Mouse (Mus musculus) ovary, postnatal 14 days (tissue): ENCODE measurements around the gene Cend1.

Experiments
- DNase-seq: peaks from one replicate; pipeline ENCODE4 v3.0.0; 2022; ENCODE audit warnings: low spot score

The Cend1 gene

DNA sequence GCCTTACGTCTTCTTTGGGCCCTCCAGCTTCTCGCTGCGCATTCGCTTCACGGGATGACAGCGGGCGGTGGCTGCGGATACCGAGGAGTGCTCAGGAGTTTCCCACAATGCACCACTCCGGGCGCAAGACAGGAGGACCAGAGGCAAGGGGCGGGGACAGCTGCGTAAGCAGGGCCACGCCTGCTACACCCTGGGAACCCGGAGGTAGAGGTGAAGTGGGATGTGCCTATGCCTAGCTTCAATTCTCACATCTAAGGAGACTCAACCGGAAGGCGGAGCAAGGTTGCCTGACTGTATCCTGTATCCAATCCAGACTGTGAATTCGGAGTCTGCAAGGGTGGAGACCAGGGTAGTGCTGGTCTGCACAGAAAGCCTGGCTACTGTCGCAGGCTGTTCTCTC lies at the start of gene Cend1:
Gene Cend1 (minus strand): TSS at position 182 of the 400 bp plus-strand sequence.
- DNase-seq, result no peak

DNA sequence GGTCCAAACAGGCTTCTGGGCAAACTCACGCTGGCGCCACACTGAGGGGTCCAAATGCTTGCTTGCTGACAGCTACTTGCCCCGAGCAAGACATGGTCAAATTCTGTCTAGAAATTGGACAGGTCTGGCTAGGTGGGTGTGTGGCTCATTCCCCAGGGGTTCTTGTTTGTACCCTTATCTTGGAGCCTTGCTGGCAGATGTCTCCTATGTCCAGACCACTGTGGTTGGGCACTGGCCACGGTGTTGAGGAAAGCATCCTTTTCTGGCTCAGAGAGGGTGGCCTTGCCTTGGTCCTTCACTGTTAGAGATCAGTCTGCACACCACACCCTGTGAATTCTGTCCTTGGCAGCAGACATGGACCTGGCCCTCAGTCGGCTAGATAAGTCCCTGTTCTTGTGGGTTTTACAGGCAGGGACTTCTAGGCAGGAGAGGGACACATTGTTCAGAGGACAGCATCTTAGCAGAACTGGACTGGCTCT lies 49.0 kb upstream of the Cend1 start:
- no peak for DNase-seq

DNA sequence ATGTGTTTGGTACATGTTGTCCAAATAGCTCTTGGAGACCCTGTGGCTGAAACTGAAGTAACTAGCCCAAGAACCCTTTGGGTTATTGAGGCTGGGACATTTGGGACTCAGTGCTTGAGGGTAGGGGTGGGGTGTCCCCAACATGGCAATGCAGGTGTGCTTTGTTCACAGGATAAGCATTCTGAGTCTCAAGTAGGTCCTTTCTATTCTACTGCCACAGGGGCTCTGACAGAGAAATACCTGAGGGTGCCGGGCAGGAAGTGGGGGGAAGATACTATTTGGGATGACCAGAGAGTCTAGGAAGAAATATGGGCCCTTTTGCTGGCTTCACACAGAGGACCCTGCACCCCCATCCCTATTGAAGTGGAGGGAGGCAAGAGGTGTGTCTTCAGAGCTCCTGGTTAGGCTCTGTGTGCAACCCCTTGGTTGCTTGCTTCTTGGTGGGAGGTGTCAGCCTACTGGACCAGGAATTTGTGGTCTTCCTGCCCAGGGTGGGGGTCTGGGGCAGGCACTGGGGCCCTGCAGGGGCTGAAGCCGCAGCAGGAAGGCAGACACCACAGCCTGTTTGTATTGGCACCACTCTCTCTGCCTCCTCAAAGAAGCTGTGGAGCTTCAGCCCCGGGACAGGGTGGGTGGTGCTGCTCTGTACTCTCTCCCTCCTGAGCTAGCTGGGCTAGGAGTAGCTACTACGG lies 48.4 kb upstream of the Cend1 start:
- DNase-seq, result no peak

DNA sequence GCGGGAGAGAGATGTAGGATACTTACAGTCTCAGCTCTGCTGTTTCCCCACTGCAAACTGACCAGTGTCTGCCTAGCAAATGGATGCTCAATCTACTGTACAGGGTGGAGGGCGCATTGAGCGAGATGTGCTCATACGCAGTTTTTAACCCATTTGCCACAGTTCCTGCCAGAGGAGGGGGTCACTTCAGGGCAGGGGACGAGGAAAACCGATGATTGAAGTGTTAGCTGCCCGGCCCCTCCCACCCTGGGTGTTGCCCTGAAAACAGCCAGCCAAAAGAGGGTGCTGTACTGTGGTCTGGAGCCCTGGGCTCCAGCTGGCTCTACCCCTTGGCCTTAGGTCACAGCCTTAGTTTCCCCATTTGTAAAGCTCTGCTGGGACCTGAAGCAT lies 47.7 kb upstream of the Cend1 start:
- DNase-seq, result no peak

DNA sequence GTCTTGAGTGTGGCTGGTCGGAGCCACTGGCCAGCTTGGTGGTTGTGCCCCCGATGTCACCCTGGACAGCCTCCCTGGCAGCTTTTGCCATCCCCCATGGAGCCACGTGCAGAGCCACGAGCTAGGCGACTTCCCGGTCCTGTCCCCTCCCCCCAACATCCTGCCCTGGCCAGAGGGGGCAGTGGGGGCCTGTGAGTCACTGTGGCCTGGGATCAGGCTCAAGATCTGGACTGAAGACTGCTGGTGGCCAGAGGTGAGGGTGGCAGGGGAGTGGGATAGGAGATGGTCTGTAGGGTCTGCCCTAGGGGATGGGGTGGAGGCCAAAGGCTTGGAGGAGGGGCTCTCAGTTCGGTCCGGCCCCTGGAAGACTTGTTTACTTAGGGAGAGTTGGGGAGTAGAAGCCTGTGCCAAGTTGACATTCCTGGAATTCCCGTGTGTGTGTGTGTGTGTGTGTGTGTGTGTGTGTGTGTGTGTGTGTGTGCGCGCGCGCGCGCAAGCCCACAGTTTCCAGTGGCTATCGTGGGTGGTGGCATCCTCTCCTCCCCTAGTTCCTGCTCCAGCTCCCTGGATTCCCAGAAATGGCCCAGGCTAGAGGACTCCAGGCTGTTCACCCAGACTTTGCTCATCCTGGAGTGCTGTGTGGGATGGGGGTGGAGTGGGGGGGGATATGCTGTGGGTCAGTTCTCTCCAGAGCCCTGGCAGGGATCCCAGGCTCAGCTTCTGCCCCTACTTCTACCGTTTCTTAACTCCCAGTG lies 47.1 kb upstream of the Cend1 start:
- peak; percentile 67 for DNase-seq

DNA sequence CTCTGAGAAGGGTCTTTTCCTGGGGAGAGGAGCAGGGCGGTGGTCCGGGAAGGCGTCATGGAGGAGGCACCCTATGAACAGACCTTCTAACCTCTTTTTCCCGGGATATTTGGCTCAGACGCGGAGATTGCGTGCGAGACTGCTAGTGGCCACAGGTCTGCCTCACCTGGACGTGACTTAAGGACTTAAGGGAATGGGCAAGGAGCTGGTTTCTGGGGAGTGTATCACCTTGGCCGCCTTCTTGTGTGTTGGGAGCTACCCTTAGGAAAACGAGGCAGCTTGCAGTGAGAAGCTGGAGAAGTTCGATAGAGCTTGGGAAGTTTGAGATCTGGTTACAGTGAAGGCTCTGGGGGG lies 46.5 kb upstream of the Cend1 start:
- DNase-seq, result no peak

DNA sequence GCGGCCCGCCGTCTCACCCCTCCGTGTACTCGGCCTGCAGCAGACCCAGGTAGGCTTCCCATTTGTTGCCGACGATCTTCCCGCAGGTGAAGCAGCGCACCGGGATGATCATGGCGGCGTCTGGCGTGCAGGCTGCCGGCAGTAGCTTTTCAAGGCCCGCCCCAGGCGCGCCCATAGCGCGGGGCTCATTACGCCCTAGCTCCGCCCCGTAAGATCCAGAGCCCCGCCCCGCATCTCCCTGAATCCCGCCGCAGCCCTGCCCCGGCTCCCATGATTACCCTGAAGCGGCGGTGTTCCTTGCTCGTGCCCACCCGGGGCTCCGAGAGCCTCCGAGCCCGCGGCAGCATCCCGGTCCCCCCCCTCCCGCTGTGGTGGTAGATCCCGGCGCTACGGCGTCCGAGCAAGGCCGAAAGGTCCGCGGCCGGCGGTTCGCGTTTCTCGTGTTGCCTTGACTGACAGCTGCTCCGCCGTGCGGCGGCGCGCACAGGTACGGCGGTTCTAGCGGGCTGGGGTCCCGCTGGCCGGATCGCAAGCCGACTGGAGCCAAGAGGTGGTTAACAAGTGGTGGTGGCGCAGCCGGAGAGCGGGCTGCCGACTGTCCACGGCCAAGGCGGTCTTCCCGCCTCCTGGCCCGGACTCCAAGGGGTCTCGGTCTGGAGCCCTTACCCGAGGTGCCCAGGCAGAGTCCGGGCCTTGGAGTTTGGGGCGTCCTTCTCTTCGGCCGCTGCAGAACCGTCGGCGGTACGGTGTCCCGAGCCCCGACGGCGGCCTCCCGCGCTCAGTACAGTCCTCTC lies 45.9 kb upstream of the Cend1 start, which contains the start of the genes Polr2l and Tspan4:
Gene Polr2l (minus strand): TSS at position 122 of the 794 bp plus-strand sequence.
Gene Tspan4 (plus strand): TSS at position 230 of the 794 bp plus-strand sequence.
- peak; percentile 75 for DNase-seq

DNA sequence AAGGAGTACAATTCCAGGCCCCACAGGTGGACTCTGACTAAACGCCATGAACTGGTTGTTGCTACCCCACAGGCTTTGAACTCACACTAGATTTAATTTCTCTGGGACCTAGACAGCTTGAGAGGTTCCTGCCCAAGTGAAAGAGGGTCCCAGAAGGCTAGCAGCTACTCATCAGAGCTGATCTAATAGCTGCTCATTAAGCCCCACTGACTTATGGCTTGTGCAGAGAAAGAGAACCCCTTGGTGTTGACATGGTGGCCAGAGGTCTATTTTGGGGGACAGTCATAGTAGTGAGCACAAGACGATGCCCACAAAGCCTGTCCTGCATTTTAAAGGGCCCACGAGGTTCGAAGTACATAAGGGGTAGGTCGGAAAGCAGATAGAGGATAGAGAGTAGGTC lies 44.9 kb upstream of the Cend1 start:
- no peak for DNase-seq

DNA sequence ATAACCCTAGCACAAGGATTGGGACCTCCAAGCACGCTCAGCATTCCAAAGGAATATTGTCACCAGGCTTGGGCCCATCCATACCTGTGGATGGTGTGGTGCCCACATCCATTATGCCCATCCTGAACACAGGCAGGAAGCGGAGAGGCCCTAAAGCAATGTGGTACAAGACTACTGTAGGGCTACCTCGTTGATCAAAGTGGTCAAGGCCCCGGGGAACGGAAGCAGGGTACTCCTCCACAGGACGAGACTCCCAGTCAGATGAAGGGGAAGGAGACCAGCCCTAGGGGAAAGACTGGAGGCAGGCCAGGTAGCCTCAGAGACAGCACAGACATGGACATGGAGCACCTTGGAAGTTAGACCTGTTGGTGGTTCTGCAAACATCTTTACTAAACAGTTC lies 43.5 kb upstream of the Cend1 start:
- no peak for DNase-seq

DNA sequence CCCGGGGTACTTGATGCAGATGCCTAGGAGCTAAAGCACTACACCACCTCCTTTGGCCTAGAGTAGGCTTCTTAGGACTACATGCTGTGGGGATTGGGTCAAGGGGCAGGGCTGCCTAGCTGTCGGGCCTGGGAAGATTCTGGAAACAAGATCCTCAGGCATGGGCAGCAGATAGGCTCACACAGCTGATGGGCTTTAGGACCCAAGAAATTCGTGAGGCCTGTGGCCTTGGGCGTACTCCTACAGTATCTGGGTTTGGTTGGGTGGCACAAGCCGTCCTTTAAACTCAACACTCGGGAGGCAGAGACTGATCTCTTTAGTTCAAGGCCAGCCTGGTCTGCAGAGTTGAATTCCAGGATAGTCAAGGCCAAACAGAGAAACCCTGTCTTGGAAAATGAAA lies 42.9 kb upstream of the Cend1 start:
- no peak for DNase-seq

DNA sequence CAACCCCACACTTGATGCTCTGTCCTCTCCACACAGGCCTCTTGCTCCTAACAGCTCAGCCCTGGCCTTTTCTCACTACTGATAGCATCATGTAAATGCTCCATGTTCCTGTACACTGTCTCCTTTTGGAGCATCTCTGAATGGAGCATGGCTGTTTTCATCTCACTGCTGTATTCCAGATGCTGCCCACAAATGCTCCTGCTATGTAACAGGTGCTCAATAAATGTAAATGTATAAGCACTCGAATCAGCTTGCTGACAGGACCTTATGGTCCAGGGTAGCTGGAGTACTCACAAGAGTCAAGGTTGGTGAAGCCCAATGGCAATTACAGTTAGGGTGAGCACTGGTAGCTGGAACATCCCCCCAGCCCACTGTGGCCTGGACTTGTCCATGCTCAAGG lies 41.9 kb upstream of the Cend1 start:
- no peak for DNase-seq

DNA sequence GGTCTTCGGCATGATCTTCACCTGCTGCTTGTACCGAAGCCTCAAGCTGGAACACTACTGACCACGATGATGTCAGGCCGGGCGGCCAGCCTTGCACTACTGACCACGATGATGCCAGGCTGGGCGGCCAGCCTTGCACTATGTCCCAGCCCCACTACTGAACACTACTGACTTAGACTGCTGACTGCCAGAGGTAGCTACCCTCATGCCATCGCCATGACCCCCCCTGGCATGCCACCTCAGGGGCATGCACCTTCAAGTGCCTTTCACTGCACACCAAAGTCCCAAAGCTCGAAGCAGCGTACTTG lies 41.3 kb upstream of the Cend1 start:
- no peak for DNase-seq

DNA sequence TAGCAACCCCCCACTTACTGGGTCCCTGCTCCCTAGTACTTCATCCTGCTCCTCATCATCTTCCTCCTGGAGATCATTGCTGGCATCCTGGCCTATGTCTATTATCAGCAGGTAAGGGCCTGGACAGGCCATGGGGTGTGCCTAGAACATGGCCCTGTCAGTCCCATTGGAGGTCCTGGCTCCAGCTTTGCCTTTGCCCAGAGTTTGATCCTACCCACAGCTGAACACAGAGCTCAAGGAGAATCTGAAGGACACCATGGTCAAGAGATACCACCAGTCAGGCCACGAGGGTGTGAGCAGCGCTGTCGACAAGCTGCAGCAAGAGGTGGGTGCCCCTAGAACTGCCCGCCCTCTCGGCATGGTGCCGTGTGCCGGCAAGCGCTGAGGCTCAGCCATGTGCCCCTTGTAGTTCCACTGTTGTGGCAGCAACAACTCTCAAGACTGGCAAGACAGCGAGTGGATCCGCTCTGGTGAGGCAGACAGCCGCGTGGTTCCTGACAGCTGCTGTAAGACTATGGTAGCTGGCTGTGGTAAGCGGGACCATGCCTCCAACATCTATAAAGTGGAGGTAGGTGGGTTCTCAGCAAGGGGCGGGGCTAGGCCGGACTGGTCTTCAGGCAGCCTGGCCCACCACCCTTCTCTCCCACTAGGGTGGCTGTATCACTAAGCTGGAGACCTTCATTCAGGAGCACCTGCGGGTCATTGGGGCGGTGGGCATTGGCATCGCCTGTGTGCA lies 40.8 kb upstream of the Cend1 start:
- DNase-seq, result no peak

DNA sequence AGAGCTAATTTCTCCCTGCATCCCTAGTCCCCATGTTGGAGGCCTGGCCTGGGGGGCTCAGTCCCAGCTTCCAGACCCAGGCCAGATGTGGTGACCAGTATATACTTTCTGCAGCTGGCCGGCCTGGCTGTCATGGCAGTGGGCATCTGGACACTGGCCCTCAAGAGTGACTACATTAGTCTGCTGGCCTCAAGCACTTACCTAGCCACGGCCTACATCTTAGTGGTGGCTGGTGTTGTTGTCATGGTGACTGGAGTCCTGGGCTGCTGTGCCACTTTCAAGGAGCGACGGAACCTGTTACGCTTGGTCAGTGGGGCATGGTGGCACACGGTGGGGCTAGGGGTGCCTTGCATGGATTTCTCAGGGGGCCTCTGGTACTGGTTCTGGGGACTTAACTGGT lies 40.1 kb upstream of the Cend1 start:
- DNase-seq, result no peak

DNA sequence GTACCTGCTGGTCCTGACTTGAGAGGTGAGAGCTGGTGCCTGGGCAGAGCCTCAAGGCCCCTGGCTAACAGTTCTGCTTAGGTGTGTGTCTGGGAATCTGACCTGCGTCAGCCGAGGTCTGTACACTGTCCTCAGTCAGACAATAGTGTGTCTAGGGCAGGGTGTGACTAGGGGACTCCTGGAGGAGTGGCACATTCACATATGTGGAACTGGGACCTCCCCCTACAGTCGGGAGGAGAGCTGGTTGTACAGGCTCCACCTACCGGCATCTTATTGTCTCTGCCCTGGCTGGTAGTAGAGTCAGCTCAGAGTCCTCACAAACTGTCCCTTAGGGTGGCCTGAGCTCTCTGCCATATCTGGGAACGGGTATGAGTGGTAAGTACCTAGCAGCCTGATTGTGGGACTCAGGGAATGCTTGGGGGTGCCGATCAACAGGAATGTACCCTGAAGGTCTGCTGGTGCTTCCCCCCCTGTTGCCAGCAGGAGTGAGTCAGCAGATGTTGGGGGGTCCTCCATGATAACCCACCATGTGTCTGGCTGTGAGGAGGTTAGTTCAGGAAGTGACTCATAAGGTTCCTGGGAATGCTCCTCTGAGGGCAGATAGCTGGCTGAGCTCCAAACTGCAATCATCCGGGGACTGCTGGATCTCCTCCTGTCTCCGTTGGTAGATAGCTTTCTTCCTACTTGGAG lies 39.4 kb upstream of the Cend1 start:
- DNase-seq, result no peak

DNA sequence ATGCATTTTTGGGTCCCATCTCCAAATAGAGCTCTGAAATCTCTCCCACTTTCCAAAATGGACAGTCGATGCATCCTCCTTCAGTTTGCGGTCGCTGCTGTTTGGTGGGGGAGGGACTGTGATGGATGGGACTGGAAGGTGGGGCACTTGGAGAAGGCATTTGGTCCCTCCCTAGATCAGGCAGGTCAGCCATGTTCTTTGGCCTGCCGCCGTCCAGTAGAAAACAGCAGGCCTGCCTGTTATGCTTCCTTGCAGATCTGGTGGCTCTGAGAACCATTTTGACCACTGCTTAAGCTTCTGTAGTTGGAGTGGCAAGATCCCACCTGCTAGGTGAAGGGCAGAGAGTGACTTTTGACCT lies 38.9 kb upstream of the Cend1 start:
- DNase-seq, result no peak

DNA sequence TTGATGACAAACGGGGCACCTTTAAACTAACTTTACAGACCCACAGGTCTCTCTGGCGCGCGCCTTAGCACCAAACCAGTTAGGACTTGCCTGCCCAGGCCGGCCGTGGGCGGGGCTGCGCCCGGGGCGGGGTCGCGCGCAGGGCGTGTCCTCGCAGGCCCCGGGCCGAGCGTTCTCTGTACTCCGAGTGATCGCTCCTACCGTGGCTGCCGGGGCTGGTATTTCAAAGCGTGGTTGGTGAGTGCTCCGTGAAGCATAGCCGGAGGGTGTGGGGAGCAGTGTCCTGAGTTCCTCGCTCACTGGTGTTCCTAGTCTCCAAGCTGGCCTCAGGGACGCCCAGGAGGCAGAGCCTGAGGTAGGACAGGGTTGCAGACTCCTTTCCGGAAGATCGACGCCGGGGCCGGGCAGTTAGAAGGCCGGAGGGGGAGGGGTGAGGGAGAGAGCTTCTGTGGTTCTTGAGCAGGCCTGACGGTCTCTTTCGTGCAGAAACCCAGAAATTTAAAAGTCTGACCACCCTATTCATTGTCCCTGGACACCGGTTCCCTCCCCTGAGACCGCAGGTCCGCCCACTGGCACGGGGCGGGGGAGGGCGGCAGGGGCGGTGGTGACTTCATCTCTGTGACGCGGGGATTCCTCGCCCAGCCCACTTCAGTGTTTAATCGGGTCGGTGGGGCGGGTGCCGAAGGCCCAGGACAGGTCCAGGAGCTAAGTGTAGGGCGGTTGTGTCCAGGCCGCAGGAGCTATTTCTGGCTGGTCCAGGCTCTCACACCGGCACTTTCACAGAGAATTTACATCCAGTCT lies 38.1 kb upstream of the Cend1 start, which contains the start of gene Cd151:
Gene Cd151 (plus strand): TSS at position 163 of the 801 bp plus-strand sequence.
- peak; percentile 85 for DNase-seq

DNA sequence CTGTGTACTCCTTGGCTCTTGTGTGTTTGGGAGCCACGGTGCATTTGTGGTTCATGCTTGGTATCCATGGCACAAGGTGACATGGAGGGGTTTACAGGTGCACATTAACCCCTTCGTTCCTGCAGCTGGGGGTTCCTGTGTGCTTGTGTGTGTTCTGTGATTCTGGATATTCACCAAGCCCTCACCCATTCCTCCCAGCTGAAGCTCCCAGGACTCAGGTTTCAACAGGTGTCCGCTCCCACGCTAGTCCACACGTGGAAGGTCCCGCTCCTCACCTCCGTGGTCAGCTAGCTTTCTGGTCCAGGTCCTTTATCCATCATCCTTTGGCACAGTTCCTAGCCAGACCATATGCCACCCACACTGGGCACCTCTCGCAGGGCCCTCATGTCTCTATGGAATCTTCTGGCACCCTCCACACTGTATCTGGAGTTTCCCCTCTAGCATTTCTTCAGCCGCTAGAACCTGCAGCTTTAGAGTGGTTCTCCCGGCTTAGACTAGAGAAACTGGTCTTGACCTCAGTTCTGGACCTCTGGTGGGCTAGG lies 37.4 kb upstream of the Cend1 start:
- no peak for DNase-seq

DNA sequence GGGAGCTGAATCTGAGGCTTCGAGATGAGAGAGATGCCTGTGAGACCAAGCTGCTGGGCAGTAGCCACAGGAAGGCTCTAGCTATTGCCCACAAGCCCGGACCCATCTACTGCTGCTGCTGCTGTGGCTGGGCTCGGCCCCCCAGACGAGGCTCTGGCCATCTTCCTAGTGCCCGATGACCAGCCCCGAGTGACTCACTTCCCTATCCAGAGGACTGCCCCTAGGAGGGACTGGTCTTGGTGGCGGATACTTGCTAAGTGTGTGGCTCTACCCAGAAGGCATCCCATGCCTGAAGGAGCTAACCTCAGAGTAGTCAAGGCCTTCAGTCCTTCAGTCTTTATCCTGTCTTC lies 36.7 kb upstream of the Cend1 start:
- DNase-seq, result no peak

DNA sequence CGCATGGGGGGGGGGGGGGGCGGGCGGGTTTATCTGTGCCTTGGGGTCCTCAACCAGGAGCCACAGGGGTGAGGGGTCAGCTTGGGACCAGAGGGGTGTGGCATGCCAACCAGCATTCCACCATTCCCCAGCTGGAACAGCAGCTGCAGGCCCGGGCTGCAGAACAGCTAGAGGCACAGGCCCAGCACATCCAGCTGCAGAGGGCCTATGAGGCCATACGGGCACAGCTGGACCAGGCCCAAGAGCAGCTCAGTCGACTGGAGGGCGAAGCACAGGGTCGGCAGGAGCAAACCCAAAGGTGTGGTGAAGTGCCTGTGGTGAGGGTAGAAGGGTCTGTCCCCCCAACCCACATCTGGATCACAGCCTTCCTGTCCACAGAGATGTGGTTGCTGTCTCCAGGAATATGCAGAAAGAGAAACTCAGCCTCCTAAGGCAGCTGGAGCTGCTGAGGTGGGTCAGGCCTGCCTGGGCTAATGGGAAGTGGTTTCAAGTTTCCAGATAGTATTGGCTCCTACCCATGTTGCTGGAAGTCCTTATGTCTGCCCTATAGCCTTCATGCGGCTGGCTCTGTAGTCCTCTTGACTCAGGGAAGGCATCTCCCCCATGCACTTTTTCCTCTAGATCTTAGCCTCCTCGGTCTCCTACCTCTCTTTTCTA lies 36.2 kb upstream of the Cend1 start:
- DNase-seq, result no peak
